Mouse (Mus musculus) gastrocnemius, adult 2 months (tissue): ENCODE measurements around the gene 2010111I01Rik. TPM values are rescaled to one million over a fixed set of nuclear protein-coding genes. Genes with fewer than 3 reads are reported as not detected.

Experiments used
- DNase-seq: peaks from one replicate; pipeline ENCODE4 v3.0.0; 2022
- H3K27ac ChIP-seq: fragments of 200-600 bp; 2 replicates; pipeline ENCODE4 v1.8.1; 2022; ENCODE audit warnings: mild to moderate bottlenecking
- H3K4me3 ChIP-seq: fragments of 200-600 bp; 2 replicates; pipeline ENCODE4 v1.8.1; 2022; ENCODE audit warnings: mild to moderate bottlenecking, moderate library complexity
- CTCF ChIP-seq: fragments of 200-600 bp; IDR thresholded peaks from 2 replicates; pipeline ENCODE4 v1.8.1; 2022; ENCODE audit warnings: antibody characterized with exemption, mild to moderate bottlenecking, moderate library complexity
- intact Hi-C: fragments of 180-260 bp; cut with DNase I; formaldehyde crosslinking; loops from one replicate; pipeline ENCODE4 v1.15.1; 2025
- total RNA-seq, 2 experiments: library from RNA; stranded (reverse); gene quantifications; 2 replicates each; pipeline ENCODE4 v1.2.3; 2021

Gene 2010111I01Rik
- total RNA-seq, 2 experiments from 2014 or later, result 56.8 to 61.4 TPM

DNA sequence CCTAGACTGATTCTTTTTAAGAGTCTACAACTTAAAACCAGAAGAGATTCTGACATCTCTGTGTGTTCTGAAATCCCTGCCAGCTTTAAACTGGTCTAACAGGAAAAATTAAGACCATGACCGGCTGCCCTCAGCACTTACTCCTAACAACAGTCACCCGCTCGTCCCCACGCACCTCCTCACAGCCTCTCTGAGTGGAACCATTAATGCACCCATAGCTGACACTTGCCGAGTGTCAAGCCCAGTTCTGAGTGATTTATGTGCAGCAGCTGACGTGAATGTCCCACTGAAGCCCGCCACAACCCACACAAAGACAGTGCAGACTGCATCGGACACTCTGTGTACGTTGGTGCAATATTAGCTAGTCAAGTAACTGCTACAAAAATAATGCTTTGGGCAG is 280.5 kb downstream of the 2010111I01Rik start:
- DNase-seq, result peak; percentile 70
- TF ChIP-seq CTCF, result no peak
- intact Hi-C loops, result no loop called here
- Histone ChIP-seq H3K27ac (peak overlapping the region; percentile 100), H3K4me3 (peak overlapping the region; percentile 99)

GRCm38 (mm10) chr13:63245812-63246211 is 281.1 kb downstream of the 2010111I01Rik start:
- intact Hi-C loops, result no loop called here
- DNase-seq, result no peak
- peak overlapping the region; percentile 99 for H3K4me3 ChIP-seq

DNA sequence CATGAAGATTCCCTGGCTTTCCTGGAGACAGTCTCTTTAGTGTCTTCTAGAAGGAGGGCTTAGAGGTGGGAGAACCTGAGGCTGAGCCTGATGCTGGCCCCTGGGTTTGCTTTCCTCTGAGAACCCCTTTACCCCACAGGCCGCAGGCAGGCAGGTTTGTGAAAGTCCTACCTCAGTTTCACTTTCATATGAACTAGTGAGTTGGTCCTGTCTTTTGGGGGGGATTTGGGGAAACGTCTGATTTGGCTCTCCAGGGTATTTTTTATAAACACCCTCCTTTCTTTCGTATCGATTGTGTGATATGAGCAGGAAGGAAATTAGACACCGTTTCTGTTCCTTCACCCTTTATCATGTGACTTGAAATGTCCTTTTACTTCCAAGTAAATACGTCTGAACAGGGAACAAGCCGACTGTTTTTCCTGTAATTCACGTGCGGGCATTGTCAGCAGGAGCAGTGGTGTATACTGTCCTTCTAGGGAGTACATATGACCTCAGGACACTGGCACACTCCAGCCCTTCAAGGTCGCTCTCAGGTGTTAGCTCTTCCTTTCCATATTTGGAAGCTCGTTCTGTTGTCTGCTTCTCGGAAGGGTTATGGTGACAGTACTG is 281.7 kb downstream of the 2010111I01Rik start:
- TF ChIP-seq CTCF, result no peak
- no peak for DNase-seq
- H3K27ac ChIP-seq, result peak overlapping the region; percentile 100
- intact Hi-C loops, result no loop called here
- H3K4me3 ChIP-seq, result peak overlapping the region; percentile 99

More at GRCm38 (mm10) chr13:63245812-63246211, 281.1 kb downstream of the 2010111I01Rik start:
- H3K27ac ChIP-seq, result peak overlapping the region; percentile 100
- TF ChIP-seq CTCF, result no peak

- H3K27ac ChIP-seq, result peak overlapping the region; percentile 100
- intact Hi-C loops, result no loop called here
- TF ChIP-seq CTCF, result no peak
- H3K4me3 ChIP-seq, result peak overlapping the region; percentile 99
- no peak for DNase-seq
Measured at GRCm38 (mm10) chr13:63247041-63247440, 282.3 kb downstream of the 2010111I01Rik start.

- TF ChIP-seq CTCF, result no peak
- no peak for DNase-seq
- intact Hi-C loops, result no loop called here
- Histone ChIP-seq H3K4me3 (peak overlapping the region; percentile 99), H3K27ac (peak overlapping the region; percentile 100)
Measured at GRCm38 (mm10) chr13:63247631-63248030, 282.9 kb downstream of the 2010111I01Rik start.

- peak overlapping the region; percentile 100 for H3K27ac ChIP-seq
- intact Hi-C loops, result no loop called here
- TF ChIP-seq CTCF, result no peak
- no peak for DNase-seq
- H3K4me3 ChIP-seq, result peak overlapping the region; percentile 99
Measured at GRCm38 (mm10) chr13:63248318-63248717, 283.6 kb downstream of the 2010111I01Rik start.

GRCm38 (mm10) chr13:63249171-63249570 is 284.5 kb downstream of the 2010111I01Rik start:
- peak overlapping the region; percentile 100 for H3K27ac ChIP-seq
- intact Hi-C loops, result no loop called here
- no peak for TF ChIP-seq CTCF
- no peak for DNase-seq
- peak overlapping the region; percentile 99 for H3K4me3 ChIP-seq

- intact Hi-C loops, result no loop called here
- TF ChIP-seq CTCF, result no peak
- Histone ChIP-seq H3K4me3 (peak overlapping the region; percentile 99), H3K27ac (peak overlapping the region; percentile 100)
- no peak for DNase-seq
Measured at GRCm38 (mm10) chr13:63249741-63250431, 285.2 kb downstream of the 2010111I01Rik start.

DNA sequence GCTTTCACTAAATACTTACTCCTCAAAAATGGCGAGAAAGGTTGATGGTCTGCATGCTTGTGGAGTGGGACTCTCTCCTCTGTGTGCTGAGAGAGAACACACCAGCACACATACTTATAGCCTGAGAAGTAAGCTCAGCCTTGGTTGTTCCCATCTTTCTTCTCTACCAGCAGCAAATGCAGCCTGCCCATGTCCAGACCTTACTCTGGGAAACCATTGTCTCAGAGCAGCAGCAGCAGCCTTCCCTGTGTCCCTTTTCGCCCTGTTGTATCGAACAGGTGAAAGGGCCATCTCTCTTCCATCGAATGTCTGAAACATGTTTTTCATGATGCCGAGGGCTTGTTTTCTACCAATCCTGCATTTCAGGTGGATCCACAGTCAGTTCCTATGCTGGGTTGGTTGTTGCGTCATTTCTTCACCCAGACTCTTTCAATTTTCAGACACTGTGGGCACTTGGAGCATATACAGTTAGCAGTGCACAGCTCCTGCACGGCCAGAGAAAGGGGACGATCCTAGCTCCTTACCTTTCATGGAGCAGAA is 285.8 kb downstream of the 2010111I01Rik start:
- Histone ChIP-seq H3K4me3 (peak overlapping the region; percentile 99), H3K27ac (peak overlapping the region; percentile 100)
- intact Hi-C loops, result no loop called here
- DNase-seq, result no peak
- no peak for TF ChIP-seq CTCF

DNA sequence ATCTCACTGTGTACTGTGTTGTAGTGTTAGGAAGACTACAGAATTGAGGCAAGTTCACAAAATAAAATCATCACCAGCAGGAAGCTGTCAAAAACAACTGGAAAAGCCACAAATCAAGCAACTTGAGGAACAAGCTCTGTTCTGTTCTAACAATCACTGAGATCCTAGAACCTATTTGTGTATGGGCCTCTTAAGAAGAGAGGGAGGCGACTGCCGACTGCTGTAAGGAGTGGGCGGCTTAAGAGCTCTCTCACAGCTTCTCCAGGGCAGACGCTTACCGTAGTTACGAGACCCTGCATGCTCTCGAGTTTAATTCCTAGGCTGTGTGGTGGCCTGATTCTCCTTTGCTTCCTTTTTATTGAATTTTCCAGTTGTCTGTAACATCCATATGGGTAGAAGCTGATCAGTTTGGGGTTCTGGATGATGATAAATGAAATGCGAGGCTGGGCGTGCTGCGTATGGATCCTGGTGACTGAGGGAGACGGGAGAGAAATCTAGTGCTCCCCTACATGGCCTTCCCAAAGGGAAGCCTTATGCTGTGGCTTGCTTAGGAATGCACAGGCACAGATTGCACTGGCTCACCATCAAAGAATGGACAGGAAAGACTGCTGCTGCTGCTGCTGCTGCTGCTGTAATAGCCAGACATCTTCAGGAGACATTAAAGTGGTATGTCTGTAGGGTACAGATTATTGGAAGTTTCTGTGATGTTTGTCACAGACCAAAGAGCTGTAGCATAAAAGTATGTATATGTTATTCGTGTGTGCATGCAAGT is 286.6 kb downstream of the 2010111I01Rik start:
- DNase-seq, result no peak
- intact Hi-C loops, result no loop called here
- TF ChIP-seq CTCF, result no peak
- peak overlapping the region; percentile 100 for H3K27ac ChIP-seq
- H3K4me3 ChIP-seq, result peak overlapping the region; percentile 49

- intact Hi-C loops, result no loop called here
- peak overlapping the region; percentile 94 for H3K27ac ChIP-seq
- DNase-seq, result no peak
- H3K4me3 ChIP-seq, result peak overlapping the region; percentile 31
- no peak for TF ChIP-seq CTCF
Measured at GRCm38 (mm10) chr13:63252295-63253010, 287.8 kb downstream of the 2010111I01Rik start.

DNA sequence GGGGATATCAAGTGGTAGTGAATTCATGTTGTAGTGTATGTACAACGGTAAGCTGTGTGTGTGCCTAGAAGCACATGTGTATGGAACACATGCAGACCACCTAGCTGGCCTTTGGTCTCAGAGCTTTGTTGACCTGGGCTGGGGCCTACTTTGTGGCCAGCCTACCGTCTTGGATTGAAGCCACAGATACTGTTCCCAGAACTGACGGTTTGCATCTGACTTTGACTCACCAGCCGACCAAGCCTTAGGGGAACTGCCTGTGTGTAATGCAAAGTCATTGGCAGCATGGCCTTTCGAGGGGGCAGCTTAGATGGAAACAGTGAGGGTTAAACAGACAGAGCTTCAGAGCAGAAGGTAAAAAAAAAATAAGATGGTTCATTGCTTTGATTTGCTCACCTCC is 288.5 kb downstream of the 2010111I01Rik start:
- intact Hi-C loops, result no loop called here
- no peak for TF ChIP-seq CTCF
- Histone ChIP-seq H3K27ac (peak overlapping the region; percentile 94), H3K4me3 (peak overlapping the region; percentile 31)
- DNase-seq, result peak; percentile 44
